Mouse (Mus musculus) natural killer cell, adult 2 months (primary cell): ENCODE data around the gene Olfr933.

Experiments
- DNase-seq, 2 experiments: peaks; one replicate each; pipeline ENCODE4 v3.0.0; 2022; ENCODE audit warnings: low spot score in 2 of 2

The Olfr933 gene

GRCm38 (mm10) chr9:38972013-38972412 is at the start of gene Olfr933:
Gene Olfr933 (plus strand): TSS chr9:38972313.
- DNase-seq, result no peak

GRCm38 (mm10) chr9:38929509-38929908 is 42.6 kb upstream of the Olfr933 start, which contains the start of gene Olfr930:
Gene Olfr930 (plus strand): TSS chr9:38929809.
- DNase-seq, result no peak

- no peak for DNase-seq
These were observed 18.6 kb upstream of the Olfr933 start for GRCm38 (mm10) chr9:38953401-38954123.

- DNase-seq, result no peak
These were observed 18.0 kb upstream of the Olfr933 start for GRCm38 (mm10) chr9:38954124-38954416.

- DNase-seq, result no peak
These were observed 16.1 kb downstream of the Olfr933 start, which contains the start of gene Olfr934 for GRCm38 (mm10) chr9:38988215-38988614. Gene Olfr934 (minus strand): TSS chr9:38988315.

GRCm38 (mm10) chr9:38999583-38999982 is 27.5 kb downstream of the Olfr933 start, which contains the start of gene Olfr935:
Gene Olfr935 (minus strand): TSS chr9:38999683.
- no peak for DNase-seq

- DNase-seq, result no peak
These were observed 51.2 kb downstream of the Olfr933 start, which contains the start of gene Olfr146 for GRCm38 (mm10) chr9:39023277-39023676. Gene Olfr146 (minus strand): TSS chr9:39023377.
